Mouse (Mus musculus) heart, postnatal 0 days (tissue): ENCODE data around the gene Arhgef6.

ENCODE experiments used
- CTCF ChIP-seq: IDR thresholded peaks from 2 replicates; pipeline ENCODE4 v1.5.1; 2016; ENCODE audit warnings: antibody characterized with exemption, control low read depth, low read depth
- EP300 ChIP-seq: IDR thresholded peaks from 2 replicates; pipeline ENCODE4 v1.6.1; 2016; ENCODE audit warnings: antibody characterized with exemption, low read depth

GRCm38 (mm10) chrX:57359316-57359715, 20.8 kb upstream of the Arhgef6 start:
- TF ChIP-seq CTCF: no peak
- no peak for TF ChIP-seq EP300
